Mouse (Mus musculus): ENCODE data around the gene Dusp7. TPM values are rescaled to one million over a fixed set of nuclear protein-coding genes. Genes with fewer than 3 reads are reported as not detected.

The Dusp7 gene
- polyA plus RNA-seq, 1 experiment from 2014 or later, result 13.6 TPM

DNA sequence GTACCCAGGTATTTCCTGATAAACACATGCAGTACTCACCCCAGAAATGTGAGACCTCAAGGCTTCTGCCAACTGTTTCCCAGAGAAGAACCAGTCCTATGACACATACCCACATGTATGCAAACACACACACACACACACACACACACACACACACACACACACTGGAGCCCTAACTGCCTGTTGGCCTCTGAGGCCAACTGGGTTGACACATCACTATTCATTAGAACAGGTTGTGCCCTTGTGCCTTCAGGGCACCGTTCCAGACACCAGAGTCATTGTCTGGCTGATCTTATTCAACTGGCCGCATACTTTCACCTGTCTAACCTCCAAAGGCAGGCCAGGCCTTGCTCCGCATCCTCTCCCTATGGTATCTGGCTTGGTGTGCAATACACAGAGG is 43.8 kb downstream of the Dusp7 start:
- CTCF ChIA-PET, result interaction anchor here (0.7 to 1.3 kb wide), 3 partner anchors 10 to 132 kb away, joined by 3 to 4 read pairs (median 3); no protein-coding TSS in a partner anchor

DNA sequence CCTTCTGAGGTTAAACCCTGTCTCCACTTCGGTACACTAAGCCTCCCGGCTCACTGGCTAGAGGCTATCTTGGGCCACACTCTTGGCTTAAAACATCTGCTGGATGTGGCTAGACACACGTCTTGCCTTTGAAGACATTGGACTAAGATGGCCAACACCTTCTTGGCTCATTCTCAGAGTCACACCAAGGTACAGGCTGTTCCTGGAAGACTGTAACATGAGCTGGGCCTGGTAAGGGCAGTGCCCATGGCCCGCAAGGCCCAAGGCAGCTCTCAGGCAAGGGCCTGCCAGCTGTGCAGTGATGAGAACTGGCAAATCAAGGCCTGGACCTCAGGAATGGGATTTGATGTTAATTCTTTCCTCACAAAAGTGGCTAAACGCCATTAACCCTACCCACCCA is 45.2 kb downstream of the Dusp7 start:
- H3K27me3 ChIP-seq, result no peaks in the 10 kb centered on the region
- DNase-seq (ENCODE audit: low read depth, low spot score) (no peak), ATAC-seq (no peak)
- POLR2A ChIA-PET, result interaction anchor here (1.1 kb wide), 1 partner anchor 45 kb away, joined by 4 read pairs; the partner anchor contains the start of gene Dusp7
- no peak for TF ChIP-seq CTCF (IDR thresholded peaks at IDR 0.05)
- CTCF ChIA-PET, result interaction anchor here (1.3 to 1.8 kb wide), 2 partner anchors 13 to 128 kb away, joined by 3 to 4 read pairs; no protein-coding TSS in a partner anchor
- in situ Hi-C loops (cut with MboI; ENCODE audit: low pct_unique_long_range_greater_than_20kb), result loop anchor here (5.0 kb wide), 1 partner anchor 36 kb away; no protein-coding TSS in a partner anchor

More for the DNA sequence above, 43.8 kb downstream of the Dusp7 start:
- H3K27me3 ChIP-seq, result no peaks in the 10 kb centered on the region
- TF ChIP-seq CTCF (IDR thresholded peaks at IDR 0.05), result no peak
- in situ Hi-C loops (cut with MboI; ENCODE audit: low pct_unique_long_range_greater_than_20kb), result loop anchor here (5.0 kb wide), 1 partner anchor 35 kb away; no protein-coding TSS in a partner anchor
- DNase-seq (ENCODE audit: low read depth, low spot score), result no peak
- no peak for ATAC-seq
- POLR2A ChIA-PET, result interaction anchor here (1.1 kb wide), 1 partner anchor 43 kb away, joined by 4 read pairs; the partner anchor contains the start of gene Dusp7

GRCm38 (mm10) chr9:106416826-106417225 is 48.4 kb downstream of the Dusp7 start:
- TF ChIP-seq CTCF (IDR thresholded peaks at IDR 0.05), result no peak
- in situ Hi-C loops (cut with MboI; ENCODE audit: low pct_unique_long_range_greater_than_20kb), result no loop called here
- ATAC-seq (no peak), DNase-seq (ENCODE audit: low read depth, low spot score) (no peak)
- POLR2A ChIA-PET, result no interaction called here
- H3K27me3 ChIP-seq, result no peaks in the 10 kb centered on the region
- CTCF ChIA-PET, result interaction anchor here (1.1 to 7.7 kb wide), 3 partner anchors 8 to 128 kb away, joined by 3 to 82 read pairs (median 3); no protein-coding TSS in a partner anchor

DNA sequence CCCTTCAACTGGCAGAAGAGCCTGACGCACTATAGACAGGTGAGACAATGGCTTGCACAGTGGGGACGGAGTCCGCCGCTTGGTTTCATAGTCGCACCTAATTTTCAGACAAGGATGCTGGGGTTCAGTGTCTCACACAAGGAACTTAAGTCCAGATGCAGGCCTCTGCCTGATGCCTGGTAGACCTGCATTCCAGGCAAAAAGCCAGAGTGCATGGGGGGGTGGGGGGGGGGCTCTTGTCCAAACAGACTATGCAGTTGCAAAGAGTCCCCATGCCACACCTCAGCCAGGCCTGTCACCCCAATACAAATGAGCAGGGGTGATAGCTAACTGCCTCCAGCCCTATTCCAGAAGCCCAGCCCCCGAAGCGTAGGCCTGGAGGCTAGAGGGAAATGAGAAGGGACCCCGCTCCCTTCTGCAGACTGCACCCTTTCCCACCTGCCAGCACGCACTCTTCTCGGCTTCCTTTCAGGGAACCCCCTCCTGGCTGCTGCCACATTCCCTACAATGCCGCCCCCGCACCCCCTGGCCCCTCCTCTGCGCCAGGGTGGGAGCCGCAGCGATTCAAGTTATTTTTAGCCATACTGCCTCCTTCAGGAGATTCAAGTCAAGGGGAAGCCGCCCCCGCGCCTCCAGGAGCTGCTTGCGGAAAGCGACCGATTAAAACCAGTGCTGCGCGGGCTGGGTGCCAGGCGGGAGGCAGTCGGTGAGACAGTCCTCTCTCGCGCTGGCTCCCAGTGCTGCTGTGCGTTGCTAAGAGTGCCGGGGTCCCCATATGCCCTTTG is 49.6 kb downstream of the Dusp7 start:
- TF ChIP-seq CTCF (IDR thresholded peaks at IDR 0.05), result peak; percentile 81
- ATAC-seq (peak; percentile 45), DNase-seq (ENCODE audit: low read depth, low spot score) (no peak)
- ChIA-PET POLR2A (interaction anchor here (0.6 to 1.1 kb wide), 2 partner anchors 46 to 60 kb away, joined by 3 to 4 read pairs; no protein-coding TSS in a partner anchor), CTCF (interaction anchor here (1.1 to 7.7 kb wide), 5 partner anchors 9 to 129 kb away, joined by 3 to 82 read pairs (median 3); no protein-coding TSS in a partner anchor)
- H3K27me3 ChIP-seq, result no peaks in the 10 kb centered on the region
- in situ Hi-C loops (cut with MboI; ENCODE audit: low pct_unique_long_range_greater_than_20kb), result no loop called here

- in situ Hi-C loops (cut with MboI; ENCODE audit: low pct_unique_long_range_greater_than_20kb), result loop anchor here (5.0 kb wide), 1 partner anchor 113 kb away; no protein-coding TSS in a partner anchor
- CTCF ChIA-PET, result interaction anchor here (1.0 to 7.7 kb wide), 11 partner anchors 14 to 133 kb away, joined by 3 to 82 read pairs (median 5); partner anchors contain the start of genes Parp3 and Rrp9
- no peak for DNase-seq (ENCODE audit: low read depth, low spot score)
- ATAC-seq, result no peak
- no peaks in the 10 kb centered on the region for H3K27me3 ChIP-seq
- POLR2A ChIA-PET, result interaction anchor here (1.1 to 1.7 kb wide), 4 partner anchors 51 to 133 kb away, joined by 4 to 5 read pairs (median 4); partner anchors contain the start of gene Dusp7
- TF ChIP-seq CTCF (IDR thresholded peaks at IDR 0.05), result no peak
Observed at GRCm38 (mm10) chr9:106420608-106421007, 52.2 kb downstream of the Dusp7 start.

DNA sequence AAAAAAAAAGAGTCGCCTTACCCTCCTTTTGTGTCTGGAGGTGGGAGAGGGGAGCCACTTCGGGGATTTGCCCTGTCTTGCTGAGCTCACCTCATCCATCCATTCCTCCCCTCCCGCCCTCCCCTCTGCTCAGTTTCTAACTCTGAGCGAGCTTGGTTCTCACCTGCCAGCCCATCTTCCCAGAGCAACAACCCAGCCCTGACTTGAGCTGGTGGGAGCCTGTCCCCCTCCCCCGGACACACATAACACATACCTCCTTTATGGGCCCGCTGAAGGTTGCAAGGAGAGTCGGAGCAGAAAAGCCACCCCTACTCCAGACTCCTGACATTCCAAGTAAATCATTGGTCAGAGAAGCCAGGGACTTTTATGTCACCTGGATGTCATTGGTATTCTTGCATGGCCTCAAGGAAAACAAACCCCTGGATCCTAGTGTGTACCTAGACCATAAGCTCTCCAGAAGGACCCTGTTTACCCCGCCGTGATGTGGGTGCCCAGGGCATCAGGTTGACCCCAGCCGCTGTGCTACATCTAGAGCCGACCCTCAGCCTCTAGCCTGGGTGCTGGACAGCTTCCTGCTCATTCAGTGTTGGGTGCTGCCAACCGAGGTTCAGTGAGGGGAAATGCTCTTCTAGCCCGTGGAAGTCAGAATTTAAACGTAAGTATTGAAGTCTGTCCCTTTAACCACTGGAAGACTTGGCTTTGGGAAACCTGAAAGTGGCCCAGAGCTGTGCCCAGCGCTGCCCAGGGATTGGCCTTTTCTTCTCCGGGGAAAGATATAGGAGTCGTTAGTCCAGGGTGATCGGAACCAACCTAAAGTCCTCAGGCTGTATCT is 52.8 kb downstream of the Dusp7 start:
- ChIA-PET CTCF (interaction anchor here (0.7 to 7.7 kb wide), 21 partner anchors 8 to 145 kb away, joined by 3 to 82 read pairs (median 4); partner anchors contain the start of genes Parp3, Poc1a, Rpl29 and Rrp9), POLR2A (interaction anchor here (1.4 to 1.7 kb wide), 4 partner anchors 52 to 134 kb away, joined by 4 read pairs; partner anchors contain the start of gene Dusp7)
- no peaks in the 10 kb centered on the region for H3K27me3 ChIP-seq
- no peak for DNase-seq (ENCODE audit: low read depth, low spot score)
- ATAC-seq, result peak; percentile 24
- TF ChIP-seq CTCF (IDR thresholded peaks at IDR 0.05), result no peak
- in situ Hi-C loops (cut with MboI; ENCODE audit: low pct_unique_long_range_greater_than_20kb), result loop anchor here (5.0 kb wide), 1 partner anchor 114 kb away; no protein-coding TSS in a partner anchor

DNA sequence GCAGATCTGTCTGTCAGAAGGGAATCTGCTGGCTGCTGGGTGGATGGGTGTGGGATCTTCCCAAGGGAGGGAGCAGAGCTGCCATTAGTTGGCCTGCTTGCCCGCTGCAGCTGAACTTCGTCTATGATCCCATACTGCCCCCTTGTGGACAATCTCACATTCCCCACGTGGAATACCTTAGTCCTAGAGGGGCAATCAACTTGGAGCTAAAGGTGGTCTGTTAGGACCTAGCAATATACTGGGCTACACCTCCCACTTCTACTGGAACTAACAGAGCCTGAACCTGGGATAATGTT is 53.4 kb downstream of the Dusp7 start:
- peak; percentile 86 for TF ChIP-seq CTCF (IDR thresholded peaks at IDR 0.05)
- ChIA-PET CTCF (interaction anchor here (0.7 to 7.7 kb wide), 19 partner anchors 8 to 146 kb away, joined by 3 to 82 read pairs (median 5); partner anchors contain the start of genes Parp3, Poc1a, Rpl29 and Rrp9), POLR2A (interaction anchor here (1.4 to 1.7 kb wide), 4 partner anchors 53 to 134 kb away, joined by 4 read pairs; partner anchors contain the start of gene Dusp7)
- H3K27me3 ChIP-seq, result no peaks in the 10 kb centered on the region
- peak; percentile 80 for ATAC-seq
- DNase-seq (ENCODE audit: low read depth, low spot score), result no peak
- in situ Hi-C loops (cut with MboI; ENCODE audit: low pct_unique_long_range_greater_than_20kb), result loop anchor here (5.0 kb wide), 1 partner anchor 115 kb away; no protein-coding TSS in a partner anchor

Other genes starting within 250 kb of the Dusp7 start
- gene Glyctk, start 210.5 kb upstream of the Dusp7 start, polyA plus RNA-seq (2021), result 1.2 TPM
- 82.0 TPM for gene Wdr82, start 197.7 kb upstream of the Dusp7 start, polyA plus RNA-seq (2021)
- gene Ppm1m, start 168.9 kb upstream of the Dusp7 start, polyA plus RNA-seq (2021), result 62.8 TPM
- gene Twf2, start 165.5 kb upstream of the Dusp7 start, polyA plus RNA-seq (2021), result 30.7 TPM
- 0.03 TPM for gene Tlr9, start 146.0 kb upstream of the Dusp7 start, polyA plus RNA-seq (2021)
- gene Alas1, start 120.0 kb upstream of the Dusp7 start, polyA plus RNA-seq (2021), result 91.4 TPM
- gene Poc1a, start 87.6 kb upstream of the Dusp7 start, polyA plus RNA-seq (2021), result 9.9 TPM
- gene Rpl29, start 60.8 kb downstream of the Dusp7 start, polyA plus RNA-seq (2021), result 189 TPM
- gene Acy1, start 69.7 kb downstream of the Dusp7 start, polyA plus RNA-seq (2021), result 10.8 TPM
- gene Abhd14b, start 78.8 kb downstream of the Dusp7 start, polyA plus RNA-seq (2021), result 31.2 TPM
- 25.2 TPM for gene Abhd14a, start 79.0 kb downstream of the Dusp7 start, polyA plus RNA-seq (2021)
- gene Pcbp4, start 84.7 kb downstream of the Dusp7 start, polyA plus RNA-seq (2021), result 83.4 TPM
- 0.05 TPM for gene Gpr62, start 97.3 kb downstream of the Dusp7 start, polyA plus RNA-seq (2021)
- 29.9 TPM for gene Rrp9, start 107.3 kb downstream of the Dusp7 start, polyA plus RNA-seq (2021)
- gene Parp3, start 108.3 kb downstream of the Dusp7 start, polyA plus RNA-seq (2021), result 58.0 TPM
- gene Iqcf1, start 131.3 kb downstream of the Dusp7 start, polyA plus RNA-seq (2021), result not detected
- not detected for gene Iqcf5, start 145.9 kb downstream of the Dusp7 start, polyA plus RNA-seq (2021)
- not detected for gene Iqcf3, start 193.0 kb downstream of the Dusp7 start, polyA plus RNA-seq (2021)
- gene Iqcf4, start 202.4 kb downstream of the Dusp7 start, polyA plus RNA-seq (2021), result not detected